Mouse (Mus musculus) midbrain, embryonic 11.5 days (tissue): ENCODE measurements around the gene Stum. TPM values are rescaled to one million over a fixed set of nuclear protein-coding genes. Genes with fewer than 3 reads are reported as not detected.
A peak's percentile ranks its signal among the peaks of the same experiment; 100 is the strongest.

ENCODE experiments used
- ATAC-seq: fragments of 200-750 bp; cut with Nextera tagmentation; 2 replicates; pipeline ENCODE4 v1.8.0; 2017; ENCODE audit warnings: moderate TSS enrichment, moderate library complexity; ENCODE audit not compliant: low FRiP score
- DNase-seq: peaks from one replicate; pipeline ENCODE4 v3.0.0; 2015; ENCODE audit warnings: low spot score; ENCODE audit errors: missing footprints
- H3K27ac ChIP-seq: fragments of 300-500 bp; sonication (generic); 2 replicates; pipeline ENCODE4 v1.5.1; 2014; ENCODE audit warnings: low read depth, low read length
- H3K27me3 ChIP-seq: fragments of 300-500 bp; sonication (generic); 2 replicates; pipeline ENCODE4 v1.6.1; 2014; ENCODE audit warnings: mild to moderate bottlenecking, low read length, moderate library complexity, mixed read lengths; ENCODE audit not compliant: control insufficient read depth, insufficient read depth
- H3K36me3 ChIP-seq: fragments of 300-500 bp; sonication (generic); 2 replicates; pipeline ENCODE4 v1.6.1; 2014; ENCODE audit warnings: mild to moderate bottlenecking, low read length, moderate library complexity, mixed read lengths; ENCODE audit not compliant: control insufficient read depth, insufficient read depth
- H3K4me1 ChIP-seq: fragments of 300-500 bp; sonication (generic); 2 replicates; pipeline ENCODE4 v1.6.1; 2014; ENCODE audit warnings: low read length; ENCODE audit not compliant: control insufficient read depth, insufficient read depth
- H3K4me2 ChIP-seq: fragments of 300-500 bp; sonication (generic); 2 replicates; pipeline ENCODE4 v1.6.1; 2014; ENCODE audit warnings: mild to moderate bottlenecking, moderate library complexity
- H3K4me3 ChIP-seq: fragments of 300-500 bp; sonication (generic); 2 replicates; pipeline ENCODE4 v1.5.1; 2014; ENCODE audit warnings: low read depth, low read length
- H3K9ac ChIP-seq: fragments of 300-500 bp; sonication (generic); 2 replicates; pipeline ENCODE4 v1.6.1; 2014; ENCODE audit warnings: low read length
- H3K9me3 ChIP-seq: fragments of 300-500 bp; sonication (generic); 2 replicates; pipeline ENCODE4 v1.6.1; 2016; ENCODE audit warnings: low read length; ENCODE audit not compliant: control insufficient read depth
- WGBS: fragments of 180-500 bp; shearing (Covaris S2); extraction: QIAGEN DNeasy Blood & Tissue Kit; methylation state at CpG from one replicate; pipeline ENCODE4 v1.1.7; 2014; 5-methylcytosine and 5-hydroxymethylcytosine counted together
- polyA plus RNA-seq: library from polyadenylated mRNA; unstranded; fragments of >200 nt; fragmentation: Nextera tagmentation; extraction: Ambion mirVana; gene quantifications from 2 replicates; pipeline ENCODE4 v1.2.1, GENCODE M21; 2014

Stum gene
- polyA plus RNA-seq, 1 experiment from 2014 or later = 1.0 TPM

DNA sequence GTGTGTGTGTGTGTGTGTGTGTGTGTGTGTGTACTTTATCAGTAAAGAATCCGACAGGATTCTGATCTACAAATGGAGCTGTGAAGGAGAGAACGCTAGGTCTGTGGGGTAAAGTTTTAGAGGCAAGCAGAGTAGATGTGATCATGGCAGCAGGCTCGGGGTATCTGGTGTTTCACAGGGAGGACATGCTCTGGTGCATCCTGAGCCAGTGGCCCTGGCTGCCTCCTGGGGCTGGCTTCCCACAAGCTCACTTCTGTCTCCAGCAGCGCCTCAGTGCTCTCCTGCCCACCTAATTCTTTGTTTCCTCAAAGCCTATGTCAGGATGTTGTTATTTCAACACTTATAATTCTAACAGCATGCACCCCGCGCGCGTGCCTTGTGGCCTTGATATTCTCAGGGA, 2.0 kb downstream of the Stum start:
- no peaks in the 10 kb centered on the region for H3K9me3 ChIP-seq
- DNase-seq (no peak), ATAC-seq (no peak)
- H3K27ac ChIP-seq = no peak overlapping the region
- 35% methylated on average over 8 of the region's 8 CpGs for WGBS
- peaks cover 21% of the 10 kb centered on the region for H3K4me1 ChIP-seq
- no peak overlapping the region for H3K4me2 ChIP-seq
- no peak overlapping the region for H3K4me3 ChIP-seq
- H3K27me3 ChIP-seq = peaks cover 24% of the 10 kb centered on the region
- H3K9ac ChIP-seq = no peak overlapping the region
- H3K36me3 ChIP-seq = no peaks in the 10 kb centered on the region

DNA sequence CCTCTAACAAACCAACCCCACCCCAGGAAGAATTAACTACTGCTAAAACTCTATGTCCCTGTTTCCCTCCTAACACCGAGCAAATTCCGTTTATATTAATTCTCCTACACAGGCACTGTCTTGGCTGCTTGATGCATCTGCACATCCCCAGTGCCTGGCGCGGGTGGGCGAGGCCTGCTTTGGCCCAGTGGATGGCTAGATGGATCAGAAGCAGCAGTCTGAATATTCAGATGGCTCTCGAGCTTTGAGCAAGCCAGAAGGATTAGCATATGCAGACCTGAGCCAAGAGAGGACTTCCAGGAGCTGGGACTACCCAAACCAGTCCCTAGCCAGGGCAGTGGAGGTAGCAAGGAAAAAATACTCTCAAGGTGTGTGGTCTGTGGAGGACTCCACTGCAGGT, 3.0 kb downstream of the Stum start:
- peaks cover 24% of the 10 kb centered on the region for H3K27me3 ChIP-seq
- 32% methylated on average over 6 of the region's 6 CpGs for WGBS
- no peak overlapping the region for H3K9ac ChIP-seq
- DNase-seq = no peak
- H3K36me3 ChIP-seq = no peaks in the 10 kb centered on the region
- no peak overlapping the region for H3K27ac ChIP-seq
- peaks cover 21% of the 10 kb centered on the region for H3K4me1 ChIP-seq
- no peak overlapping the region for H3K4me3 ChIP-seq
- no peaks in the 10 kb centered on the region for H3K9me3 ChIP-seq
- ATAC-seq = no peak
- H3K4me2 ChIP-seq = no peak overlapping the region

DNA sequence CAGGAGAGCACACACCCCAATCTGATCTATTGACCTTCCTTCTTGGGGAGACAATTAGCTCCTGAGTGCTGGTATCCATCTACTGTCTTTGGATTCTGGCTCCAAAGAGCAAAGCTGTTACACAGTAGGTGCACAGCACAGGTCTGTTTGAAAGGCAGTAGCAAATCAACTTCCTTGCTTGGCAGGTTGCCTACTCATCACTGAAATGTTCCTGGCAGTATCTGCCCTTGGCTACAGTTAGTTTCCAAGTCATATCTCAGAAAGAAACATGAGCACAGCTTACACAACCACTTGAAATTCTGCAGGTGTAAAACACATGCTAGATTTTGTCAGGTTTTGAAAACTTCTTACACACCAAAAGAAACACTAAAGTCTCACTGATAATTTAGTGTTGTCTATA, 9.7 kb downstream of the Stum start:
- Histone ChIP-seq H3K4me2 (no peak overlapping the region), H3K9ac (no peak overlapping the region), H3K4me3 (no peak overlapping the region), H3K27me3 (no peaks in the 10 kb centered on the region), H3K4me1 (no peaks in the 10 kb centered on the region), H3K36me3 (no peaks in the 10 kb centered on the region), H3K27ac (no peak overlapping the region), H3K9me3 (no peaks in the 10 kb centered on the region)
- no peak for DNase-seq
- ATAC-seq = no peak

DNA sequence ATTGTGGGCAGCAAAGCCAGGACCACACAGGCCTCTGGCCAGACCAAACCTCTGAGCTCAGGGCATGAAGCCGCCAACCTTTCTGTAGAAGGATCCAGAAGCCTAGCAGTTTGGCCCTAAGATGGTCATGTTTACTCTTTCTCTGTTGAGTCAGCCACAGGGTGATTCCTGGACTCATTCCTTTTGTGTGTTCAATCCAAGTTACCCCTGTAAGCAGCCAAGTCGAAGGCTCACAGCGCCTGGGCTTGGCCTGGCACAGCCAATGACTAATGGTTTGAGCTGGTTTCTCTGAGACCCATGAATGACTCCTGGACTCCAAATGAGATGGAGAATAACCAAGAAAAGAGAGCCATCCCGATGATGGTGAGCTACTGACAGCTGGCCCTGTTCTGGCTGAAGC, 15.3 kb downstream of the Stum start:
- ATAC-seq (no peak), DNase-seq (no peak)
- H3K36me3 ChIP-seq = no peaks in the 10 kb centered on the region
- H3K9ac ChIP-seq = no peak overlapping the region
- no peaks in the 10 kb centered on the region for H3K27me3 ChIP-seq
- H3K27ac ChIP-seq = no peak overlapping the region
- no peaks in the 10 kb centered on the region for H3K4me1 ChIP-seq
- no peak overlapping the region for H3K4me2 ChIP-seq
- 91% methylated on average over 4 of the region's 4 CpGs for WGBS
- H3K4me3 ChIP-seq = no peak overlapping the region
- no peaks in the 10 kb centered on the region for H3K9me3 ChIP-seq

DNA sequence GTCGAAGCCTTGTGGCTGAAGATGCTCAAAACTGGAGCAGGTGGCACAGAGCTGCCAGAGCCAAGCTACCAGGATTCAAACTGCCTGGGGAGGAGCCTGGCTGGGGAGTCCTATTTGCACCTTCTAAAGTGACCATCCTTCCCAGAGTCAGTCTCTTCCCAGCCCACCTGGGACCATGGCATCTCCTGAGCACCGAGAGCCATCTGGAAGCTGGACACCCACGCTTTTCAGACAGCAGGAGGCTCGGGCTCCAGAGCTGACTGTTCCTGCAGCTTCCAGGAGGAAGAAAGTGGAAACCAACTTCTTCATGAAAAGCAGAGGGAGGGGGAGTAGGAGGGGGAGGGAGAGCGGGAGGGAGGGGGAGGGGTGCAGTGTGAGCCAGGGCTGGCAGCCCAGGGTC, 17.7 kb downstream of the Stum start:
- Histone ChIP-seq H3K27me3 (no peaks in the 10 kb centered on the region), H3K9me3 (no peaks in the 10 kb centered on the region), H3K4me3 (no peak overlapping the region), H3K9ac (no peak overlapping the region), H3K36me3 (no peaks in the 10 kb centered on the region), H3K4me2 (no peak overlapping the region), H3K27ac (no peak overlapping the region), H3K4me1 (no peaks in the 10 kb centered on the region)
- DNase-seq (peak; percentile 81), ATAC-seq (no peak)
- WGBS = 73% methylated on average over 5 of the region's 5 CpGs

DNA sequence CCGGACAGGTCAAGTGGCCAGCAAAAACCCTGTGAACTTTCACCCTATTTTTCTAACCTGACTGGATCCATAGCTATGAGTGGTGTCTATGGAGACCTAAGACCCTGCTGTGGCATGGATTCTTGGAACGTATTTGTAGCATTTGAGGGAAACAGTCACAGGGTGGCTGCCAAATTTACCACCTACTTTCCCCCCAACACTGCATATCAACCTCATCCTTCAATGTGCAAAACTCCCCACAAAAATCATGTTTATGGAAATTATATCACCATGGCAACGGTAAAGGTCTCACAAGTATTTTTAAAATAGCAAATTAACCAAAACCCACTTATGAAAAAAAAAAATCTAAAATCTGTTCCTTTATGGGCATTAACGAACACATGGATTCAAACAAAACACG, 18.9 kb downstream of the Stum start:
- 75% methylated on average over 5 of the region's 5 CpGs for WGBS

DNA sequence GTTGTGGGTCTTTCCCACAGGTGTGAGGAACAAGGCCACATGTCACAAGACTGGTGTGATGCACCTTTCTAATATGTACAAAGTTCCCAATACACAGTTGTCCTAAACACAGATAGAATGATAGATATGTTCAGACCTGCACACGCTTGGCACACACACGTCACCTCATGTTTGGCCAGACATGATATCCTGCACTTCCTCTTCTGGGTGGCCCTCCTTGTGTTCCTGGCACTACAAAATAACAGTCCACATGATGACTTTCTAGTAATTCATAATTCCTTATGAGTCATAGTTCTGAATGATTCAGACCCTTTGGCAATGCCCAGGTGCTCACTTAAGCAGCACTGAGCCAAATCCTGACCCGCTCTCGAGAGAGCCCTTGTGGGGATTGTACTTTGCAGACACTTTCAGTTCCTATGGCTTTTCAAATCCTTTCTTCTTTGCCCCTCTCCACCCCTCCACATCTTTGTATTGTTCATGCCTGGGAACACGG, 20.3 kb downstream of the Stum start:
- 90% methylated on average over 5 of the region's 5 CpGs for WGBS
- DNase-seq (no peak), ATAC-seq (no peak)
- H3K9me3 ChIP-seq = no peaks in the 10 kb centered on the region
- H3K9ac ChIP-seq = no peak overlapping the region
- H3K4me3 ChIP-seq = no peak overlapping the region
- H3K27ac ChIP-seq = no peak overlapping the region
- no peaks in the 10 kb centered on the region; the same call in 1 of the 2 replicates for H3K4me1 ChIP-seq
- H3K4me2 ChIP-seq = no peak overlapping the region
- H3K36me3 ChIP-seq = no peaks in the 10 kb centered on the region
- no peaks in the 10 kb centered on the region for H3K27me3 ChIP-seq

More for the DNA sequence above, 18.9 kb downstream of the Stum start:
- Histone ChIP-seq H3K9ac (no peak overlapping the region), H3K4me1 (no peaks in the 10 kb centered on the region; the same call in 1 of the 2 replicates), H3K36me3 (no peaks in the 10 kb centered on the region), H3K4me3 (no peak overlapping the region), H3K27me3 (no peaks in the 10 kb centered on the region), H3K27ac (no peak overlapping the region), H3K4me2 (no peak overlapping the region), H3K9me3 (no peaks in the 10 kb centered on the region)
- no peak for ATAC-seq
- no peak for DNase-seq

DNA sequence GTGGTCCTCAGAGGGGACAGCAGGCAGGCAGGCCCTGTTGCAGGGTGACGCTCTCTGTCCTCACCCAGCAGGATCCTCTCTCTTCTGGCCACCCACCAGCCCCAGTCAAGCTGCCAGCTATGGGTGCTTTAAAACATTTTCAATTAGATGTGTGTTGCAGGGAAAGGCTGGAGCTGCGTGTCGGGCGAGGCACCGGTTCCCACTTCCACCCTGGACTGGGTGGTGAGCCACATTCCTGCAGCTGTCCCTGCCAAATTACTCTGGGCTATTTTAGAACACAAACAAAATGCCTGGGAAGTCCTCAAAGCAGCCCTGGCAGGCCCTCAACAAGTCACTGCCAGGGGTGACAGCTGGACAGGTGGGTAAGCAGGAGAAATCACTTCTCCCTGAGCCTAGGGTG, 20.9 kb downstream of the Stum start:
- no peak overlapping the region for H3K4me2 ChIP-seq
- H3K36me3 ChIP-seq = no peaks in the 10 kb centered on the region
- H3K4me3 ChIP-seq = no peak overlapping the region
- ATAC-seq (no peak), DNase-seq (no peak)
- no peaks in the 10 kb centered on the region for H3K9me3 ChIP-seq
- H3K27me3 ChIP-seq = no peaks in the 10 kb centered on the region
- H3K4me1 ChIP-seq = no peaks in the 10 kb centered on the region; the same call in 1 of the 2 replicates
- H3K27ac ChIP-seq = no peak overlapping the region
- WGBS = 90% methylated on average over 5 of the region's 5 CpGs
- H3K9ac ChIP-seq = no peak overlapping the region

DNA sequence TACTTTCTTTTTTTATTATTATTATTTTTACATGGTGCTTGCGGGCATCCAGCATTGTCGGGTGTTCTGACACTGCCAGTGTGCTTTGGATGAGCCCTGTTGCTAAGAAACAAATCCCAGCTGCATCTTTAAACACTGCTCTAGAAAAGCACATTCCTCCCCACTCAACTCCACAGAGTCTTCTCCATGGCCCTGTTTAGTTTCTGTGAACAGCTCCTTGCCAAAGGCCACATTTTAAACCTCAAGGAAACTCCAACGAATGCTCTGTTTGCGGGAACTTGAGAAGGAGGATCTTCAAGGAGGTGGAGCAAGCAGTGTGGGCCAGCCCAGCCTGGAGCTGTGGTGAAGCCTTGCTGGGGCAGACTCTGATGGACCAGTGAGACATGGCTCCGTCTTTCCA, 22.6 kb downstream of the Stum start:
- no peak overlapping the region for H3K4me3 ChIP-seq
- H3K9ac ChIP-seq = no peak overlapping the region
- DNase-seq = no peak
- H3K4me1 ChIP-seq = no peaks in the 10 kb centered on the region; the same call in 1 of the 2 replicates
- H3K27ac ChIP-seq = no peak overlapping the region
- ATAC-seq = no peak
- 48% methylated on average over 5 of the region's 5 CpGs for WGBS
- no peak overlapping the region for H3K4me2 ChIP-seq
- H3K27me3 ChIP-seq = no peaks in the 10 kb centered on the region
- no peaks in the 10 kb centered on the region for H3K36me3 ChIP-seq
- H3K9me3 ChIP-seq = no peaks in the 10 kb centered on the region

DNA sequence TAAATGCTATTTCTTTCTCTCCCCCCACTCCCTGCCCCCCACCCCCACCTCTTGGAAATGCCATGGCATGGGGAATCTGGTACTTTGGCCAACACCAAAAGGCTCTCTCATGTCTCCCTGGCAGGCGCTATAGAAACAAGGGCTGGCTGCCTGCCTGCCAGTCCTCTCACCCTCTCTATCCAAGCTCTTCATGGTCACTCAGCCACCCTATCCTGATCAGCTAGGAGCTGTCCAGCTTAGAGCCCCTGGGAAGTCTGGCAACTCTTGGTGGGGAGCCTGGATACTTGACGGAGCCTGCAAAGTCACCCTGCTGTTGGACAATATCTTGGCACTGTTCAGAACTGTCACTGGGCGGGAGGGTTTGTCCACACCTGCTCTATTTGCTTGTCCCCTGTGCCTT, 24.6 kb downstream of the Stum start:
- H3K9ac ChIP-seq = no peak overlapping the region
- 70% methylated on average over 3 of the region's 3 CpGs for WGBS
- DNase-seq (no peak), ATAC-seq (no peak)
- no peaks in the 10 kb centered on the region for H3K27me3 ChIP-seq
- H3K4me2 ChIP-seq = no peak overlapping the region
- H3K27ac ChIP-seq = no peak overlapping the region
- H3K36me3 ChIP-seq = no peaks in the 10 kb centered on the region
- H3K4me1 ChIP-seq = no peaks in the 10 kb centered on the region; the same call in 1 of the 2 replicates
- H3K9me3 ChIP-seq = no peaks in the 10 kb centered on the region
- no peak overlapping the region for H3K4me3 ChIP-seq
